Mouse (Mus musculus) kidney, adult 9 months (tissue): Measurements from ENCODE around the gene Echdc2.

Experiments used
- DNase-seq: peaks from one replicate; pipeline ENCODE4 v3.0.0; 2022

The Echdc2 gene

DNA sequence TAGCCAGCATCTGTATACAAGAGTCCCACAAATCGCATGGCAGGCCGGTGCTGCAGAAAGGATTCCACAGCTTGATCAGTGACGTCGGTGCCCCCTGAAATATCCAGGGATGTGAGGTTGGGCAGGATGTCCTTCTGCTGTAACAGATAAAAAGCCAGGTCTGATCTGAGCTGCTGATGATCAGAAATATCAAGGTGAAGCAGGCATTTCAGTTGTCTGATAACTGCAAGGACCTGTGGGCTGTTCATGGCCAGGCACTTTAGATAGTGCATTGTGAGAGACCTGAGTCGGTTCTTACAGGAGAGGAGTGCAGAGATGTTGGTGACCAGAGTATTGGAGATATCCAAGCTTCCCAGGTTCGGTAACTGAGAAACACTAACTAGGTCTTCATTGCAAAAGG lies 39.4 kb downstream of the Echdc2 start:
- no peak for DNase-seq

GRCm38 (mm10) chr4:108213023-108213422 lies 47.8 kb downstream of the Echdc2 start:
- DNase-seq: no peak

GRCm38 (mm10) chr4:108217332-108218179 lies 52.3 kb downstream of the Echdc2 start, which contains the start of gene Zyg11a:
Gene Zyg11a (minus strand): TSS chr4:108218048.
- DNase-seq: peak; percentile 18

DNA sequence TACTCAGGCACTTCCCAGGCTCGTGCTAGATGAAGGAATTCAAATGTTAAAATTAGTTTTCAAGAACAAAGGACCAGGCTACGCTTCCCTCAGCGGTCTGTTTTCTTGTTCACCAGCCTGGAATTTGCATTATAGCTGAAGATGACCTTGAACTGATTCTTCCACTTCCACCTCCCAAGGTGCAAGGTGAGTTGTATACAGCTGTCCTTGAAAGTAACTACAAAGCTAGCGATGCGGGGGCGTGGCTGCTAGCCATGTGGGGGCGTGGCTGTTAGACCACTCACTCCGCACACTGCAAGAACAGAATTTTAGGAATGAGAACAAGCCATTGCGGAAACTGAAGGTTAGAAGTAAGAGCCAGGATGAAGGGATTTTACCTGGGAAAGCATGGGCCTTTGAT lies 53.8 kb downstream of the Echdc2 start:
- DNase-seq: no peak

- no peak for DNase-seq
Observed at GRCm38 (mm10) chr4:108222507-108222906, 57.3 kb downstream of the Echdc2 start.

- peak; percentile 26 for DNase-seq
Observed at GRCm38 (mm10) chr4:108225341-108225872, 60.2 kb downstream of the Echdc2 start.
